Mouse (Mus musculus) 3T3-L1 (cell line): ENCODE data around the gene Acot2.
"Not testable (repeated sequence)": the region's sequence is repeated elsewhere in the genome, so short reads cannot be mapped to it uniquely, and the experiment has no call there.

Experiments used
- DNase-seq: peaks from one replicate; pipeline ENCODE4 v3.0.0-alpha.2; 2015; ENCODE audit warnings: low read depth, low spot score

Acot2 gene

GRCm38 (mm10) chr12:83998341-83999107 is 10.9 kb downstream of the Acot2 start:
- peak; percentile 57 for DNase-seq

GRCm38 (mm10) chr12:83999237-83999636 is 11.6 kb downstream of the Acot2 start:
- DNase-seq, result peak; percentile 41

GRCm38 (mm10) chr12:84000418-84000817 is 12.8 kb downstream of the Acot2 start:
- no peak for DNase-seq

- DNase-seq, result peak; percentile 14
These were observed 16.2 kb downstream of the Acot2 start for GRCm38 (mm10) chr12:84003866-84004265.

GRCm38 (mm10) chr12:84008251-84008650 is 20.6 kb downstream of the Acot2 start:
- DNase-seq, result no peak

- DNase-seq, result no peak
These were observed 21.1 kb downstream of the Acot2 start for GRCm38 (mm10) chr12:84008729-84009128.

GRCm38 (mm10) chr12:84009171-84009965 is 21.7 kb downstream of the Acot2 start, which contains the start of gene Acot1:
Acot1 (plus strand) TSS chr12:84009490.
- DNase-seq, result peak; percentile 55

GRCm38 (mm10) chr12:84010201-84010600 is 22.5 kb downstream of the Acot2 start:
- no peak for DNase-seq

- DNase-seq, result peak; percentile 40
These were observed 23.8 kb downstream of the Acot2 start for GRCm38 (mm10) chr12:84011251-84012040.

- no peak for DNase-seq
These were observed 25.5 kb downstream of the Acot2 start for GRCm38 (mm10) chr12:84013130-84013529.

- DNase-seq, result no peak
These were observed 26.0 kb downstream of the Acot2 start for GRCm38 (mm10) chr12:84013701-84014100.

GRCm38 (mm10) chr12:84020528-84020927 is 32.9 kb downstream of the Acot2 start:
- DNase-seq, result peak; percentile 42

GRCm38 (mm10) chr12:84022266-84022665 is 34.6 kb downstream of the Acot2 start:
- DNase-seq, result not testable (repeated sequence)

GRCm38 (mm10) chr12:84023052-84023745 is 35.5 kb downstream of the Acot2 start:
- DNase-seq, result no peak

- no peak for DNase-seq
These were observed 38.2 kb downstream of the Acot2 start for GRCm38 (mm10) chr12:84025888-84026287.

GRCm38 (mm10) chr12:84028328-84028727 is 40.7 kb downstream of the Acot2 start:
- not testable (repeated sequence) for DNase-seq

GRCm38 (mm10) chr12:84029043-84029442 is 41.4 kb downstream of the Acot2 start:
- not testable (repeated sequence) for DNase-seq

- peak; percentile 91 for DNase-seq
These were observed 43.1 kb downstream of the Acot2 start for GRCm38 (mm10) chr12:84030659-84031332.

- DNase-seq, result no peak
These were observed 45.2 kb downstream of the Acot2 start for GRCm38 (mm10) chr12:84032854-84033253.

- not testable (repeated sequence) for DNase-seq
These were observed 45.6 kb downstream of the Acot2 start for GRCm38 (mm10) chr12:84033302-84033701.

GRCm38 (mm10) chr12:84034108-84034507 is 46.4 kb downstream of the Acot2 start:
- no peak for DNase-seq
